Mouse (Mus musculus) embryonic facial prominence, embryonic 12.5 days (tissue): Measurements from ENCODE around the gene Iqgap1. TPM values are rescaled to one million over a fixed set of nuclear protein-coding genes. Genes with fewer than 3 reads are reported as not detected.
A peak's percentile ranks its signal among the peaks of the same experiment; 100 is the strongest.

Experiments used
- ATAC-seq: fragments of 200-750 bp; cut with Nextera tagmentation; 2 replicates; pipeline ENCODE4 v1.8.0; 2017; ENCODE audit not compliant: insufficient number of reproducible peaks, insufficient read depth, low FRiP score, low TSS enrichment
- H3K27ac ChIP-seq: fragments of 300-500 bp; sonication (generic); 2 replicates; pipeline ENCODE4 v1.5.1; 2016; ENCODE audit warnings: mild to moderate bottlenecking
- H3K27me3 ChIP-seq: fragments of 300-500 bp; sonication (generic); 2 replicates; pipeline ENCODE4 v1.6.1; 2016; ENCODE audit warnings: mild to moderate bottlenecking, moderate library complexity
- H3K36me3 ChIP-seq: fragments of 300-500 bp; sonication (generic); 2 replicates; pipeline ENCODE4 v1.6.1; 2016; ENCODE audit warnings: mild to moderate bottlenecking
- H3K4me1 ChIP-seq: fragments of 300-500 bp; sonication (generic); 2 replicates; pipeline ENCODE4 v1.6.1; 2016
- H3K4me2 ChIP-seq: fragments of 300-500 bp; sonication (generic); replicated peaks from 2 replicates; pipeline ENCODE4 v1.6.1; 2016; ENCODE audit warnings: mild to moderate bottlenecking, moderate library complexity
- H3K4me3 ChIP-seq: fragments of 300-500 bp; sonication (generic); 2 replicates; pipeline ENCODE4 v1.5.1; 2016; ENCODE audit warnings: mild to moderate bottlenecking
- H3K9ac ChIP-seq: fragments of 300-500 bp; sonication (generic); 2 replicates; pipeline ENCODE4 v1.6.1; 2016; ENCODE audit warnings: mild to moderate bottlenecking, moderate library complexity
- H3K9me3 ChIP-seq: fragments of 300-500 bp; sonication (generic); 2 replicates; pipeline ENCODE4 v1.6.1; 2016; ENCODE audit warnings: mild to moderate bottlenecking, moderate library complexity
- WGBS: fragments of 180-500 bp; shearing (Covaris S2); methylation state at CpG from one replicate; pipeline ENCODE4 v1.1.7; 2016; 5-methylcytosine and 5-hydroxymethylcytosine counted together
- polyA plus RNA-seq: library from polyadenylated mRNA; unstranded; fragments of >200 nt; fragmentation: Nextera tagmentation; extraction: Ambion mirVana; gene quantifications from 2 replicates; pipeline ENCODE4 v1.2.1, GENCODE M21; 2016

Iqgap1 gene
- polyA plus RNA-seq, result 43.2 and 45.1 TPM in 2 replicates

DNA sequence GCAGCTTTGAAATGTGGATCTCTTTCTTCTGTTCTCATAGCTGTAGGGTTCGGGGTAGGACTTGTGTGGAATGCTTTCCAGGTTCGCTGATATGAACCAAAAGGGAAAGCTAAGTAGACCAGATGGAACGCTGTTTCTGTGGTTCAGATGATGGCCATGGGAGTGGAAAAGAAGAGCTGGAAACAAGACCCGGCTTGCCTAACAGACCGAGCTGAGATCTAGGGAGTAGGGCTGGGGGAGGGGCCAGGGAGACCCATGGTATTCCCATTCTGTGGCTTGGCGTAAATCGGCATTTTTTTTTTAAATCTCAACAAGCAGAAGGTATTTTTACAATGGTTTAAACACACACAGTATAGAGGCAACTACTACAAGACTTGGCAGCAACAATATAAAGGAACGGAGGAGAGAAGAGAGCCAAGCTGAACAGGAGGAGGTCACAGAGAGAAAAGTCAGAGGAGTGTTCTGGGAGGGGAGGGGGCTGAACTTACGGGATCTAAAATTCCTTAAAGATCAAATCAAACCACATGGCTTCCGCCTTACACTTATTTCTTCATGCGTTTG, at the start of gene Iqgap1:
TSS of gene Iqgap1 (minus strand) at position 132 of the 561 bp plus-strand sequence.
- Histone ChIP-seq H3K4me1 (no peaks in the 10 kb centered on the region), H3K9me3 (no peaks in the 10 kb centered on the region), H3K4me3 (no peak within 1 kb of the TSS), H3K4me2 (no peak within 1 kb of the TSS), H3K36me3 (no peaks in the 10 kb centered on the region), H3K27me3 (no peaks in the 10 kb centered on the region), H3K9ac (no peak within 1 kb of the TSS), H3K27ac (no peak within 1 kb of the TSS)
- WGBS, result 58% methylated on average over 11 of the region's 11 CpGs
- ATAC-seq, result no peak

DNA sequence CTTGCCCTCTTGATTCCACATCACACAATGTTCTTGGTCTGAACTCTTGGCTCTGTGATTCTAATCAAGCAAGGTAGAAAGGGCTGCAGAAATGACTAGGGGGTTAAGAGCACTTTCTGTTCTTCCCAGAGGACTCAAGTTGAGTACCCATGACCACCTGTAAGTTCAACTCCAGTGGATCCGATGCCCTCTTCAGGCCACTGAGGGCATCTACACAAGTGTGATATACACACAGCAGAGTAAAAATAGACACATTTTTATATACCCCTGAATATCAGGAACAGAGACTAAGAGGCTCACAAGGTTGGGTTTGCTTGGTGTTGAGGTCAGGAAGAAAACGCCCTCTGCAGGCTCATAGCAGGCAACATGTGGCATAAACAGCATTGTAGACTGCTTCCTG, 47.9 kb upstream of the Iqgap1 start:
- Histone ChIP-seq H3K36me3 (peaks cover 91% of the 10 kb centered on the region), H3K4me2 (no peak overlapping the region), H3K9ac (no peak overlapping the region), H3K4me3 (no peak overlapping the region), H3K27me3 (0 out of 2 replicates have a peak, but pooled peaks cover 9% of the 10 kb centered on the region), H3K27ac (no peak overlapping the region), H3K4me1 (no peaks in the 10 kb centered on the region), H3K9me3 (no peaks in the 10 kb centered on the region)
- WGBS, result 90% methylated on average over 2 of the region's 2 CpGs
- no peak for ATAC-seq

DNA sequence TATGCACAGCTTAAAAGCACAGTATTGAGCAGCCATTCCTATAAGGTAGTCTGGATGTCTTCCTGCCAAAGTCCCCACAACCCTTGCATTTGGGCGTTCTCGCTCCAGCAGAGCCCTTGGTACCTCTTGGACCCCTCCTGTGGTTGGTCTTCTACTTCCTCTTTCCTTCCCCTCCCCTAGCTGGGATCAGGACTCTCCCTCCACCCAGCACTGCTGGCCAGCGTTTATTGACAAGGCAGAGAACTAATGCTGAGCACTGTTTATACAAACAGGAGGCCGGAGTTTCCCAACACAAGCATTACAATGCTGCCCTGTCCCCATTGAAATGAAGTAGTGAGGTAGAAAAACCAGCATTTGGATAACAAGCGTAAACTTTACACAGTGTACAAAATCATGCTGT, 47.3 kb upstream of the Iqgap1 start:
- H3K27me3 ChIP-seq, result 0 out of 2 replicates have a peak, but pooled peaks cover 9% of the 10 kb centered on the region
- H3K4me2 ChIP-seq, result no peak overlapping the region
- H3K27ac ChIP-seq, result no peak overlapping the region
- no peak for ATAC-seq
- no peak overlapping the region for H3K9ac ChIP-seq
- 91% methylated on average over 5 of the region's 5 CpGs for WGBS
- H3K4me3 ChIP-seq, result no peak overlapping the region
- H3K4me1 ChIP-seq, result no peaks in the 10 kb centered on the region
- no peaks in the 10 kb centered on the region for H3K9me3 ChIP-seq
- H3K36me3 ChIP-seq, result peaks cover 93% of the 10 kb centered on the region

DNA sequence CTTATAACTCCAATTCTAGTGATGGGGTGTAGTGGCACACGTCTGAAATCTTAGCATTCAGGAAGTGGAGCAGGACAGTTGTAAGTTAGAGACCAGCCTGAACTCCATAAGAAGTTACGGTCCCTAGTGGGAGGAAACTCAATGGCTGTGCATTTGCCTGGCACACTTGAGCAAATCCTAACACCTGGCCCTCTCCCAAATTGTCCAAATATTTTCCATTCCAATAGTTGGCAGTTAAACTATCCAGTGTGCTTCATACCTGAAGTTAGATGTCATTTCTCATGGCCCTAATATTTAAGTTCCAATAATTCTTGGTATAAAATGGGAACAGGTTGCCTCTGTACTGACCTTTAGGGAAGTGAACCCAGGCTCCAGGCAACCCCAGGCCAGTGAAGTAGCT, 42.9 kb upstream of the Iqgap1 start:
- no peak overlapping the region for H3K9ac ChIP-seq
- no peak overlapping the region for H3K4me3 ChIP-seq
- 88% methylated on average over 2 of the region's 2 CpGs for WGBS
- H3K4me2 ChIP-seq, result no peak overlapping the region
- H3K4me1 ChIP-seq, result peaks cover under 1% of the 10 kb centered on the region; the same call in 1 of the 2 replicates
- H3K27me3 ChIP-seq, result no peaks in the 10 kb centered on the region
- peaks cover 88% of the 10 kb centered on the region for H3K36me3 ChIP-seq
- H3K27ac ChIP-seq, result no peak overlapping the region
- ATAC-seq, result no peak
- H3K9me3 ChIP-seq, result no peaks in the 10 kb centered on the region

DNA sequence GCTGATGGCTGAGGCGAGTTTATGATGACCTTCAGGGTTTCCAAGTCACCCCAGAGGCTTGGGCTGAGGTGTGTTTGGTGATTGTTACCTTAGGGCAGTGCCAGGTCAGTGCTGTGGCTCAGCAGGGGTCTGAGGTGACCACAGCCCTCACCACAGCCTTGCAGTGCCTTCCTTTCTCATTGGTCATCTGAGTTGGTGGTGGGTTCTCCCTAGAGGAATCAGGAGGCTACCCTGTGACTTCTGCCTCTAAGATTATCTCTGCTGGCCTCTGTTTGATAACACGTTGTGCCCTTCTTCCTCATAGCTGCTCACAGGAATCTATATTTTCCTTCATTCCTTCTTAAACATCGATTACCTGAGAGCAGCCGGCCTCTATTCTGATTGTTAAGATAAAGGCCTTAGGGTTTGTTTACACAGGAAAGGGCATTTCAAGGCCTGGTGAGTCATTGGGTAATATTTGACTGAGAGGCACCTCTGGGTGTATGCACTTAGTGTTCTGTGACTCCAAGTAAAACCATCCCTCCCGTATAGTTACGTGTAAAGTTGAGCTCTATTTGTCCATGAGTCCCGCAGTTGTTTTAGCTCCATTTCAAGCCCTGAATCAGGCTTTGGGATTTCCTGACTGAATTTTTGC, 40.9 kb upstream of the Iqgap1 start:
- H3K9me3 ChIP-seq, result no peaks in the 10 kb centered on the region
- H3K27ac ChIP-seq, result no peak overlapping the region
- H3K4me2 ChIP-seq, result no peak overlapping the region
- no peak for ATAC-seq
- peaks cover 18% of the 10 kb centered on the region for H3K4me1 ChIP-seq
- no peaks in the 10 kb centered on the region for H3K27me3 ChIP-seq
- no peak overlapping the region for H3K4me3 ChIP-seq
- H3K36me3 ChIP-seq, result peaks cover 79% of the 10 kb centered on the region
- no peak overlapping the region for H3K9ac ChIP-seq
- WGBS, result 84% methylated on average over 7 of the region's 7 CpGs

DNA sequence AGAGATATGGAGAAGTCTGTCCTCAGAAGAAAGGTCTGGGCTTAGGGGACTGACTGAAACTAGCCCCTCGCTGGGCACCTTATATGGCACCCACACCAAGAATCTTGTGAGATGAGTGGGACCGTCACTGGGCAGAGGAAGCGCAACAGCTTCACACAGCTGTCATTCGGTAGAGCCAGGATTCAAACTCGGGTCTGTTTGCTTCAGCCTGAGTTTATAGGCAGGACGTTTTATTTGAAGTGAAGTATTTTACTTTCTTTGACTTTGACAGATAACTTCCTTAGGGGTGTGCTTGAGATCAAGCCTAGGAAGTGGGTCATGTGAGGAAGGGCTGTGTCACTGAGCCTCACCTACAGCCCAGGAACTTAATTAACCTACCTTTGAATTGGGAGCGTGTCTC, 39.7 kb upstream of the Iqgap1 start:
- peaks cover 70% of the 10 kb centered on the region for H3K36me3 ChIP-seq
- no peak overlapping the region for H3K9ac ChIP-seq
- no peak overlapping the region for H3K27ac ChIP-seq
- no peak overlapping the region for H3K4me2 ChIP-seq
- no peaks in the 10 kb centered on the region for H3K27me3 ChIP-seq
- no peak for ATAC-seq
- H3K4me1 ChIP-seq, result peaks cover 21% of the 10 kb centered on the region
- 91% methylated on average over 7 of the region's 7 CpGs for WGBS
- H3K4me3 ChIP-seq, result no peak overlapping the region
- H3K9me3 ChIP-seq, result no peaks in the 10 kb centered on the region

DNA sequence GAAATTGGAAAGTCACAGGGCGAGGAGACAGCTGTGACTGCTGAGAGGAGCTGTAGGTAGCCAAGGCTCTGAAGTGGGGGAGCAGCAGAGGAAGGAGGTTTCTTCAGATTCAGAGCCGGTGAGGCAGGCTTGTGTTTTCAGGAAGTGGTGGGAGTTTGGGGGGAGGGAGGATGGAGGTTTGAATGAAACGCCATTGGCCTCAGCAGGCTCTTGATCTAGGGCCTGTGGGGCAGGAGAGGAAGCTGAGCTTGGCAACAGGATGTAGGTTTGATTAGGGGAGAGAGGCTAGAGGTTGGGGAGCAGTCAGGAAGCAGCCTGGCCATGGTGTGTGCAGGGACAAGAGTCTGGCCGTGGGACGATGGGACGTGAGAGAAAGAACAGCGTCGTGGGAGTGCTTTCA, 39.1 kb upstream of the Iqgap1 start:
- Histone ChIP-seq H3K4me2 (no peak overlapping the region), H3K9me3 (no peaks in the 10 kb centered on the region), H3K4me3 (no peak overlapping the region), H3K27ac (no peak overlapping the region), H3K4me1 (peaks cover 21% of the 10 kb centered on the region), H3K27me3 (no peaks in the 10 kb centered on the region), H3K36me3 (peaks cover 63% of the 10 kb centered on the region), H3K9ac (no peak overlapping the region)
- WGBS, result 70% methylated on average over 8 of the region's 8 CpGs
- ATAC-seq, result no peak

DNA sequence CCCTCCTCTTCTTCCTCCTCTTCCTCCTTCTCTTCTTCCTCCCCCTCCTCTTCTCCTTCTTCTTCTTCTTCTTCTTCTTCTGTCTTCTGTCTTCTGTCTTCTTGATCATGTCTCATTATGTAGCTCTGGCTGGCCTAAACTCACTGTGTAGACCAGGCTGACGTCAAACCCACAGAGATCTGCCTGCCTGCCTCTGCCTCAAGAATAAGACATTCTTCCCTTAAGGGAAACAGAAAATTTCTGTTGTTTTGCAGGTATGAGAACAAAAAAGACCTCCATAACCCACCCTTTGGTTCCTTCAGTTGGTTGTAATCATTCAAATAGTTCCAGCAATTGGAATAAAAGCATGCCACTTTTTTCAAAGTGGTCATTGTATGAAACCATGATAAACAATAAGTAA, 38.4 kb upstream of the Iqgap1 start:
- H3K27ac ChIP-seq, result no peak overlapping the region
- WGBS, result 77% methylated on average over 1 of the region's 1 CpGs
- peaks cover 21% of the 10 kb centered on the region for H3K4me1 ChIP-seq
- peaks cover 56% of the 10 kb centered on the region for H3K36me3 ChIP-seq
- no peaks in the 10 kb centered on the region for H3K9me3 ChIP-seq
- H3K27me3 ChIP-seq, result no peaks in the 10 kb centered on the region
- no peak overlapping the region for H3K4me2 ChIP-seq
- no peak overlapping the region for H3K9ac ChIP-seq
- no peak for ATAC-seq
- no peak overlapping the region for H3K4me3 ChIP-seq

DNA sequence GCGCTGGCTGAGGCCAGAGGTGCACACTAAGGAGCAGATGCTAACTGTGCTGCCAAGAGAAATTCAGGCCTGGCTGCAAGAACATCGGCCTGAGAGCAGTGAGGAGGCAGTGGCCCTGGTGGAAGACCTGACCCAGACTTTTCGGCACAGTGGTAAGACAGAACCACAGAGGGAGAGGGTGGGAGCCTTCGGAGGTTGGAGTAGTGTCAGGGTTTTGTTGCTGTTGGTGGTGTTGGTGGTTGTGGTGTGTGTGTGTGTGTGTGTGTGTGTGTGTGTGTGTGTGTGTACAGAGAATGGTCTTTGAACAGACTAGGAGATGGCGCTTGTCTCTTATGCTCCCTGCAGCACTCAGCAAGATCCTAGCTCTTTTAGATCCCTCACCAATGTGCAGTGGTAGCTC, 37.7 kb upstream of the Iqgap1 start:
- Histone ChIP-seq H3K9me3 (no peaks in the 10 kb centered on the region), H3K4me1 (peaks cover 21% of the 10 kb centered on the region), H3K27me3 (no peaks in the 10 kb centered on the region), H3K9ac (0 out of 2 replicates have a peak overlapping the region, but pooled peaks have one; percentile 8), H3K27ac (no peak overlapping the region), H3K4me3 (no peak overlapping the region), H3K36me3 (peaks cover 51% of the 10 kb centered on the region), H3K4me2 (no peak overlapping the region)
- no peak for ATAC-seq
- WGBS, result 84% methylated on average over 5 of the region's 5 CpGs

DNA sequence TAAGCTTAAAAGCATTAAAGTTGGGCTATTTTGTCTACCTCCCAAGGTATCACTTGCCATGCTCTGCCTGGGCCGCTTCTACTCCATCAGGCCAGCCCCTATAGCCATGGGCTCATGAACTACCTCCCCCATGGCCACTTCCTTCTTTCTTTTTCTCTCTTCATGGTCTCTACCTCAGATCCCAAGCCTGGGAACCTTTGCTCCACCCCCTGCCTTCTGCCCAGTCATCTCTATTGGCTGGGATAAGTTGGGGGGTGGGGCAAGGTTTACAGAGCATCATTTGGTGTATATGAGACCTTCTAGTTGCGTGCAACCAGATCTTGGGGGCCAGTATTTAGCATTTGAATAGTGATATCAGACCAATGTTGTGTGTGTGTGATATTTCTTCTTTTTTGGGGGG, 36.7 kb upstream of the Iqgap1 start:
- peak overlapping the region; percentile 75 for H3K4me2 ChIP-seq
- no peak overlapping the region for H3K9ac ChIP-seq
- H3K36me3 ChIP-seq, result peaks cover 40% of the 10 kb centered on the region
- no peaks in the 10 kb centered on the region for H3K27me3 ChIP-seq
- peaks cover 21% of the 10 kb centered on the region for H3K4me1 ChIP-seq
- H3K27ac ChIP-seq, result no peak overlapping the region
- no peaks in the 10 kb centered on the region for H3K9me3 ChIP-seq
- WGBS, result 93% methylated on average over 2 of the region's 2 CpGs
- ATAC-seq, result no peak
- 0 out of 2 replicates have a peak overlapping the region, but pooled peaks have one; percentile 10 for H3K4me3 ChIP-seq

DNA sequence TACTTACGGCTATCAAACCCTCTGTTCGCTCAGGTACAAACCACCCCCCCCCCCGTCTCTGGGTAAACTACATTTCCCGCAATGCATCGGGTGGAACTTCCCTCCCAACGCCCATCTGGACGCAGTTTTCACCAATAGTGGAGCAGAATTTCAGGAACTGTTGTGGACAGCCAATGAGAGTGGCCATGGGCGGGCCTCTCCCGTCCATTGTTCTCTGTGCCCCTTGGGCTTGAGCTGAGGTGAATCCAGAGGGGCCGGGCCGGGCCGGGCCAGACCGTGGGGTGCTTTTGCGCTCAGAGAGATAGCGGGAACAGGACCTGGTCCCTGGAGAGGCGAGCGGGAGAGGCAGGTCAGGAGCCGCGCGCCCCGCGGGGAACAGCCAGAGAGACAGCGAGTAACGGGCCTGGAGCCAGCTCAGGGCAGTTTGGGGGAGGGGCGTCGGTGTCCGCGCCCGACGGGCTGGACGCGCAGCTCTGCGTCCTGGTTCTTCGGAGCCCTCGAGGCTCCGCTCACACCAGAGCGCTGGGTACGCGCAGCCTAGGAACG, 35.0 kb upstream of the Iqgap1 start, which contains the start of gene Zscan2:
TSS of gene Zscan2 (plus strand) at position 192 of the 546 bp plus-strand sequence.
- H3K36me3 ChIP-seq, result peaks cover 27% of the 10 kb centered on the region
- H3K4me3 ChIP-seq, result peak within 1 kb of the TSS; percentile 84
- WGBS, result under 1% methylated on average over 40 of the region's 40 CpGs
- peak within 1 kb of the TSS; percentile 92 for H3K9ac ChIP-seq
- peaks cover 21% of the 10 kb centered on the region for H3K4me1 ChIP-seq
- peak; percentile 98 for ATAC-seq
- H3K9me3 ChIP-seq, result no peaks in the 10 kb centered on the region
- H3K27me3 ChIP-seq, result no peaks in the 10 kb centered on the region
- peak within 1 kb of the TSS; percentile 81 for H3K4me2 ChIP-seq
- peak within 1 kb of the TSS; percentile 88 for H3K27ac ChIP-seq

DNA sequence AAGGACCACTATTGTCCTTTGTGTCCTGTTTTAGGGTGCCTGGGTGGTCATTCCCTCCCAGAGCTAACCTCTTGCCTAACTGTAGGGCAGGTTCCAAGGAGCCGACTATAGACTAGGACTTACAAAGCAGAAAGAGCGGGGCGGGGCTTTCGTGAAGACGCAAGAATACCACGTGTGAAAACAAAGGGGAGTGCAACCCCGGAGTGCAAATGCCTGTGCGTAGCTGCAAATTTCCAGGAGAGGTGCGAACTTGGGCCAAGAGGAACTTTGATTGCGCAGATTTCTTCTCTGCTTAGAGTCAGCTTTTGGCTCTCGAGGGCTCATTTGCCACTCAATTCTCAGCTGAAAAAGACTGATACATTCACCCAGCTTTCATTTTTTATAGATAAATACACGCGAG, 34.5 kb upstream of the Iqgap1 start:
- ATAC-seq, result peak; percentile 66; the same call in 1 of the 2 replicates
- Histone ChIP-seq H3K9ac (peak overlapping the region; percentile 49), H3K4me3 (peak overlapping the region; percentile 84), H3K9me3 (no peaks in the 10 kb centered on the region), H3K4me2 (peak overlapping the region; percentile 81), H3K27ac (0 out of 2 replicates have a peak overlapping the region, but pooled peaks have one; percentile 88), H3K4me1 (peaks cover 21% of the 10 kb centered on the region), H3K36me3 (peaks cover 21% of the 10 kb centered on the region), H3K27me3 (no peaks in the 10 kb centered on the region)
- under 1% methylated on average over 13 of the region's 13 CpGs for WGBS
